Mouse (Mus musculus): Measurements from ENCODE around the gene Pld6. TPM values are rescaled to one million over a fixed set of nuclear protein-coding genes. Genes with fewer than 3 reads are reported as not detected.

The Pld6 gene
- polyA plus RNA-seq, 1 experiment from 2014 or later, result 4.0 TPM

GRCm38 (mm10) chr11:59760796-59761195, 26.6 kb downstream of the Pld6 start:
- Histone ChIP-seq H3K36me3 (ENCODE audit: control insufficient read depth, insufficient read depth, low read length) (peaks cover 21% of the 10 kb centered on the region), H3K27me3 (replicated peaks; ENCODE audit: control insufficient read depth, insufficient read depth, low read length) (no peaks in the 10 kb centered on the region), H3K27ac (ENCODE audit: low read length) (no peak overlapping the region), H3K4me2 (ENCODE audit: low read depth, low read length) (no peak overlapping the region), H3K9me3 (ENCODE audit: control insufficient read depth, low read length) (no peaks in the 10 kb centered on the region), H3K4me3 (ENCODE audit: low read length) (no peak overlapping the region), H3K4me1 (ENCODE audit: control insufficient read depth, insufficient read depth, low read length) (no peaks in the 10 kb centered on the region), H3K9ac (ENCODE audit: low read depth, low read length) (no peak overlapping the region)
- no peak for ATAC-seq
- 95% methylated on average over 6 of the region's 6 CpGs for WGBS

- H3K4me1 ChIP-seq (ENCODE audit: control insufficient read depth, insufficient read depth, low read length), result no peaks in the 10 kb centered on the region
- H3K36me3 ChIP-seq (ENCODE audit: control insufficient read depth, insufficient read depth, low read length), result peaks cover 18% of the 10 kb centered on the region
- no peak overlapping the region for H3K4me2 ChIP-seq (ENCODE audit: low read depth, low read length)
- H3K27ac ChIP-seq (ENCODE audit: low read length), result no peak overlapping the region
- H3K9me3 ChIP-seq (ENCODE audit: control insufficient read depth, low read length), result no peaks in the 10 kb centered on the region
- WGBS, result 74% methylated on average over 2 of the region's 2 CpGs
- H3K9ac ChIP-seq (ENCODE audit: low read depth, low read length), result no peak overlapping the region
- H3K27me3 ChIP-seq (replicated peaks; ENCODE audit: control insufficient read depth, insufficient read depth, low read length), result no peaks in the 10 kb centered on the region
- ATAC-seq, result no peak
- no peak overlapping the region for H3K4me3 ChIP-seq (ENCODE audit: low read length)
These were observed 27.8 kb downstream of the Pld6 start for GRCm38 (mm10) chr11:59759626-59760025.

- no peak overlapping the region for H3K27ac ChIP-seq (ENCODE audit: low read length)
- peaks cover 16% of the 10 kb centered on the region for H3K36me3 ChIP-seq (ENCODE audit: control insufficient read depth, insufficient read depth, low read length)
- H3K9me3 ChIP-seq (ENCODE audit: control insufficient read depth, low read length), result no peaks in the 10 kb centered on the region
- no peaks in the 10 kb centered on the region for H3K27me3 ChIP-seq (replicated peaks; ENCODE audit: control insufficient read depth, insufficient read depth, low read length)
- no peak overlapping the region for H3K4me3 ChIP-seq (ENCODE audit: low read length)
- H3K4me1 ChIP-seq (ENCODE audit: control insufficient read depth, insufficient read depth, low read length), result no peaks in the 10 kb centered on the region
- no peak overlapping the region for H3K4me2 ChIP-seq (ENCODE audit: low read depth, low read length)
- WGBS, result 82% methylated on average over 4 of the region's 4 CpGs
- ATAC-seq, result no peak
- no peak overlapping the region for H3K9ac ChIP-seq (ENCODE audit: low read depth, low read length)
These were observed 28.3 kb downstream of the Pld6 start for GRCm38 (mm10) chr11:59759178-59759577.

- Histone ChIP-seq H3K27ac (ENCODE audit: low read length) (no peak overlapping the region), H3K36me3 (ENCODE audit: control insufficient read depth, insufficient read depth, low read length) (peaks cover 18% of the 10 kb centered on the region), H3K4me3 (ENCODE audit: low read length) (no peak overlapping the region), H3K4me1 (ENCODE audit: control insufficient read depth, insufficient read depth, low read length) (no peaks in the 10 kb centered on the region), H3K27me3 (replicated peaks; ENCODE audit: control insufficient read depth, insufficient read depth, low read length) (no peaks in the 10 kb centered on the region), H3K9me3 (ENCODE audit: control insufficient read depth, low read length) (no peaks in the 10 kb centered on the region), H3K4me2 (ENCODE audit: low read depth, low read length) (no peak overlapping the region), H3K9ac (ENCODE audit: low read depth, low read length) (no peak overlapping the region)
- 88% methylated on average over 9 of the region's 9 CpGs for WGBS
- no peak for ATAC-seq
These were observed 29.1 kb downstream of the Pld6 start for GRCm38 (mm10) chr11:59758191-59758985.

- Histone ChIP-seq H3K27me3 (replicated peaks; ENCODE audit: control insufficient read depth, insufficient read depth, low read length) (no peaks in the 10 kb centered on the region), H3K4me1 (ENCODE audit: control insufficient read depth, insufficient read depth, low read length) (no peaks in the 10 kb centered on the region), H3K4me3 (ENCODE audit: low read length) (no peak overlapping the region), H3K9me3 (ENCODE audit: control insufficient read depth, low read length) (no peaks in the 10 kb centered on the region), H3K4me2 (ENCODE audit: low read depth, low read length) (no peak overlapping the region), H3K36me3 (ENCODE audit: control insufficient read depth, insufficient read depth, low read length) (peaks cover 28% of the 10 kb centered on the region), H3K27ac (ENCODE audit: low read length) (no peak overlapping the region), H3K9ac (ENCODE audit: low read depth, low read length) (no peak overlapping the region)
- 89% methylated on average over 4 of the region's 4 CpGs for WGBS
- no peak for ATAC-seq
These were observed 31.1 kb downstream of the Pld6 start for GRCm38 (mm10) chr11:59756351-59756750.

GRCm38 (mm10) chr11:59754504-59754903, 32.9 kb downstream of the Pld6 start:
- ATAC-seq, result no peak
- no peaks in the 10 kb centered on the region for H3K4me1 ChIP-seq (ENCODE audit: control insufficient read depth, insufficient read depth, low read length)
- H3K4me2 ChIP-seq (ENCODE audit: low read depth, low read length), result no peak overlapping the region
- no peaks in the 10 kb centered on the region for H3K9me3 ChIP-seq (ENCODE audit: control insufficient read depth, low read length)
- H3K27ac ChIP-seq (ENCODE audit: low read length), result no peak overlapping the region
- H3K9ac ChIP-seq (ENCODE audit: low read depth, low read length), result no peak overlapping the region
- H3K27me3 ChIP-seq (replicated peaks; ENCODE audit: control insufficient read depth, insufficient read depth, low read length), result no peaks in the 10 kb centered on the region
- H3K4me3 ChIP-seq (ENCODE audit: low read length), result no peak overlapping the region
- WGBS, result 95% methylated on average over 6 of the region's 6 CpGs
- H3K36me3 ChIP-seq (ENCODE audit: control insufficient read depth, insufficient read depth, low read length), result peaks cover 25% of the 10 kb centered on the region

- whole genome bisulfite sequencing, result 90% methylated on average over 3 of the region's 3 CpGs
- Histone ChIP-seq H3K4me1 (ENCODE audit: control insufficient read depth, insufficient read depth, low read length) (no peaks in the 10 kb centered on the region), H3K9me3 (ENCODE audit: control insufficient read depth, low read length) (no peaks in the 10 kb centered on the region), H3K4me3 (ENCODE audit: low read length) (no peak overlapping the region), H3K27ac (ENCODE audit: low read length) (no peak overlapping the region), H3K4me2 (ENCODE audit: low read depth, low read length) (no peak overlapping the region), H3K27me3 (replicated peaks; ENCODE audit: control insufficient read depth, insufficient read depth, low read length) (no peaks in the 10 kb centered on the region), H3K9ac (ENCODE audit: low read depth, low read length) (no peak overlapping the region), H3K36me3 (ENCODE audit: control insufficient read depth, insufficient read depth, low read length) (peaks cover 19% of the 10 kb centered on the region)
- ATAC-seq, result no peak
These were observed 38.4 kb downstream of the Pld6 start for GRCm38 (mm10) chr11:59749050-59749449.

GRCm38 (mm10) chr11:59746614-59747013, 40.8 kb downstream of the Pld6 start:
- Histone ChIP-seq H3K4me1 (ENCODE audit: control insufficient read depth, insufficient read depth, low read length) (no peaks in the 10 kb centered on the region), H3K9ac (ENCODE audit: low read depth, low read length) (no peak overlapping the region), H3K36me3 (ENCODE audit: control insufficient read depth, insufficient read depth, low read length) (peaks cover 21% of the 10 kb centered on the region; the same call in 1 of the 2 replicates), H3K9me3 (ENCODE audit: control insufficient read depth, low read length) (no peaks in the 10 kb centered on the region), H3K4me3 (ENCODE audit: low read length) (no peak overlapping the region), H3K4me2 (ENCODE audit: low read depth, low read length) (no peak overlapping the region), H3K27me3 (replicated peaks; ENCODE audit: control insufficient read depth, insufficient read depth, low read length) (no peaks in the 10 kb centered on the region), H3K27ac (ENCODE audit: low read length) (no peak overlapping the region)
- ATAC-seq, result no peak
- 90% methylated on average over 2 of the region's 2 CpGs for WGBS

- ATAC-seq, result no peak
- H3K36me3 ChIP-seq (ENCODE audit: control insufficient read depth, insufficient read depth, low read length), result peaks cover 23% of the 10 kb centered on the region; the same call in 1 of the 2 replicates
- no peaks in the 10 kb centered on the region for H3K9me3 ChIP-seq (ENCODE audit: control insufficient read depth, low read length)
- H3K27ac ChIP-seq (ENCODE audit: low read length), result no peak overlapping the region
- no peak overlapping the region for H3K9ac ChIP-seq (ENCODE audit: low read depth, low read length)
- H3K4me3 ChIP-seq (ENCODE audit: low read length), result no peak overlapping the region
- no peaks in the 10 kb centered on the region for H3K27me3 ChIP-seq (replicated peaks; ENCODE audit: control insufficient read depth, insufficient read depth, low read length)
- WGBS, result 78% methylated on average over 5 of the region's 5 CpGs
- no peak overlapping the region for H3K4me2 ChIP-seq (ENCODE audit: low read depth, low read length)
- no peaks in the 10 kb centered on the region for H3K4me1 ChIP-seq (ENCODE audit: control insufficient read depth, insufficient read depth, low read length)
These were observed 41.6 kb downstream of the Pld6 start for GRCm38 (mm10) chr11:59745851-59746250.

GRCm38 (mm10) chr11:59744374-59744773, 43.1 kb downstream of the Pld6 start:
- no peak for ATAC-seq
- no peaks in the 10 kb centered on the region for H3K4me1 ChIP-seq (ENCODE audit: control insufficient read depth, insufficient read depth, low read length)
- H3K9ac ChIP-seq (ENCODE audit: low read depth, low read length), result no peak overlapping the region
- H3K4me3 ChIP-seq (ENCODE audit: low read length), result no peak overlapping the region
- H3K9me3 ChIP-seq (ENCODE audit: control insufficient read depth, low read length), result no peaks in the 10 kb centered on the region
- peaks cover 26% of the 10 kb centered on the region; the same call in 1 of the 2 replicates for H3K36me3 ChIP-seq (ENCODE audit: control insufficient read depth, insufficient read depth, low read length)
- H3K27ac ChIP-seq (ENCODE audit: low read length), result no peak overlapping the region
- H3K4me2 ChIP-seq (ENCODE audit: low read depth, low read length), result no peak overlapping the region
- H3K27me3 ChIP-seq (replicated peaks; ENCODE audit: control insufficient read depth, insufficient read depth, low read length), result no peaks in the 10 kb centered on the region
- WGBS, result 90% methylated on average over 4 of the region's 4 CpGs
